Mouse (Mus musculus) adrenal gland, postnatal 10 days (tissue): ENCODE measurements at regions not wholly inside any gene's neighbourhood (a gene's known extent, or its start where the extent isn't known, plus 50 kb on each side); places are given as distances from the start of the nearest gene placed in this dataset.
"Not testable (repeated sequence)": the region's sequence is repeated elsewhere in the genome, so short reads cannot be mapped to it uniquely, and the experiment has no call there.

Source experiments
- DNase-seq: peaks from one replicate; pipeline ENCODE4 v3.0.0; 2021; ENCODE audit warnings: mixed read lengths

DNA sequence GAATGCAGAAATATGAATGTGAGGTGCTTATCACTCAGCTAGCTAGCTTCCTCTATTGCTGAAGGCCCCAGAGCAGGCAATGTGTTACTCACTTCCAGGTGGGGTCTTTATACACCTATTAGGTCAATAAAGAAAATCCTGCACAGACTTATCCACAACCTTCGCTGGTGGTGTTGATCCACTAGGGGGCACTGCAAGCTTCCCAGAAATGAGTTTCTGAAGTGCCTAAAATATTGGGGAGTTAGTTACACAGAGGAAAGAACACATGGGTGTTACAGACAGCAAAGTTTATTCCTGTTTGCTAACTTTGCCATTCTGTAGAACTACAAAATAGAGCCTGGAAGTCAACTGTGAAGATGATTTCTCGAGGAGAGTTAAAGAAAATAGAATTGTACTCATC, 836.9 kb downstream of the Dad1 start:
- not testable (repeated sequence) for DNase-seq

DNA sequence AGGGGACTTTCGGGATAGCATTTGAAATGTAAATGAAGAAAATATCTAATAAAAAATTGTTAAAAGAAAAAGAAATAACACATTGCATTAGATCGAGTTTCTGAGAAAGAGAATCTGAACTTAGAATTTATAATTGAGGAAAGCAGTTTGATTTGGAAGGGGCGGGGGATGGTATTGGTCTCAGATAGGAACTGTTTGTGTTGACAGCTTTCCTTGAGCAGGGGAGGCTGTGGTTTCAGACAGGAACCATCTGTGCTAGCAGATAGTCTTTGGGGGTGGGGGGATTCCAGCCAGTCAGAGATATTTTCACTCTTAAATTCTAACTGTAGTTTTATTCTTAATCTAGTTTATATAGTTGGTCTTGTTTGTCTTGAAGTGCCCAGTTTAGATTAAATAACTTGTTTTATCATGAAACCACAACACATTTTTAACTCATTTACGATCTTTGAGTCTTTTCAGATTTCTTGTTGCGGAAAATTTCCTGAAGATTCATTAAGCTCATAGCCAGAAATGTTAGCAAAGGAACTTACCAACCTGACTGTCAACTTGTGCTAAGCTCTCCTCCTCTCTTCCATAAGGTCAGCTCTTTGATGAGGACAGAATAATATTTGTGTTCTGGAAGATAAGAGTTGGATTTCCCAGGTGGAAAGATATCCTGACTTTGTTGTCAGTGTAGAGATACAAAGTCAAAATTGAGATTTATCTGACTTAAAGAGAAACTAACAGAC, 846.2 kb downstream of the Dad1 start:
- DNase-seq = not testable (repeated sequence)

DNA sequence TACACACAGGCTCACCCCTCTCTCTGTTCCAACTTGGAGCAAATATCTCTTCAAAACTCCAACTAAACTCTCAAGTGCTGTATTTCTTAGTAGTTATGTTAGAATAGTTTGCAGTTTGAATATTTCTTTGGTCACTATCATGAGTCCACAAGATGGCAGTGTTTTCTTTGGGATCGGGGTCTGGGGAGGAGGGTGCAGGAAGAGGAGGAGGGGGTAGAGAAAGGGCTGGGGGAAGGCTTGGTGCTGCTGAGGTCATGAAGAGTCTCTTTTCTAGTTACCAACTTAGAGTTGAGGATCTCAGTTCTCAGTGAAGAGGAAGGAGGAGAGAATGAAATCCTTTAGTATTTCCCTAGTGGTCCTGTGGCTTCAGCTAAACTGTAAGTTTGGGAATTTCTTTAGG, 863.6 kb downstream of the Dad1 start:
- DNase-seq = not testable (repeated sequence)

DNA sequence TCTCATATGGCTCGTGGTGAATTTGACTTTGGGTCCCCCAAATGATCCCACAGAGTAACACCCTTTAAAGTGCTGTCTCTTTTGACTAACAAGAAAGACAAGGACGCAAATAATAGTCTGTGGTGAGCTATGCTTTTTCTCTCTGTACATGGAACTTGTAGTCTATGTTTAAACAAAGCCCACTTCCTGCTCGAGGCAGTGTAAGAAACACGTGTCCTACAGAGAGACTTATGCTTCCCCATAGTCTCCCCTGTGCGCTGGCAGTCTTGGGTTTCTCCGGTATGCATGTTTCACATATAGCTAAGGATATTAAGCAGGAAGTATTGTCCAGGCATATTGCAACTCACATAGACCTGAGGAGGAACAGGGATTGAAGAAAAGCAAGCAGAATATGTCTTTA, 879.0 kb upstream of the Olfr1507 start:
- DNase-seq = not testable (repeated sequence)

DNA sequence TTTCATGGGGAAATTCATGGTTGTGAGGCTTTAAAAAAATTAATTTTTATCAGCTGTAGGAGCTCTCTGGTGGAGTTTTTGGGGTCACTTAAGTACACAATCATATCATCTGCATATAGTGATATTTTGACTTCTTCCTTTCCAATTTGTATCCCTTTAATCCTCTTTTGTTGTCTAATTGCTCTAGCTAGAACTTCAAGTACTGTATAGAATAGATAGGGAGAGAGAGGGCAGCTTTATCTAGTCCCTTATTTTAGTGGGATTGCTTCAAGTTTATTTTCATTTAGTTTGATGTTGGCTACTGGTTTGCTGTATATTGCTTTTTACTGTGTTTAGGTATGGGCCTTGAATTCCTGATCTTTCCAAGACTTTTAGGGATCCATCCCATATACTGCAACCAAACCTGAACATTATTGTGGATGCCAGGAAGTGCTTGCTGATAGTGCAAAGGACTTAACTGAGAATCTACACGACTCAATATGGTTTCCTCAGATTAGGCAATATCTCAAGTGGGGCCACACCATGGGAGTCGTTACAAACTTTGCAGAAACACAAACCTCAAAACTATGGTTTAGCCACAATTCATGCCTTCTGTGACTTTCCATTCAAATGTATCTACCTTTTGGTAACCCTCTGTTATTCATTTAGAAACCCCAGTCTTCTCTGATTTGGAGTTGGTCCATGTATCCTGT, 878.4 kb upstream of the Olfr1507 start:
- DNase-seq = not testable (repeated sequence)

DNA sequence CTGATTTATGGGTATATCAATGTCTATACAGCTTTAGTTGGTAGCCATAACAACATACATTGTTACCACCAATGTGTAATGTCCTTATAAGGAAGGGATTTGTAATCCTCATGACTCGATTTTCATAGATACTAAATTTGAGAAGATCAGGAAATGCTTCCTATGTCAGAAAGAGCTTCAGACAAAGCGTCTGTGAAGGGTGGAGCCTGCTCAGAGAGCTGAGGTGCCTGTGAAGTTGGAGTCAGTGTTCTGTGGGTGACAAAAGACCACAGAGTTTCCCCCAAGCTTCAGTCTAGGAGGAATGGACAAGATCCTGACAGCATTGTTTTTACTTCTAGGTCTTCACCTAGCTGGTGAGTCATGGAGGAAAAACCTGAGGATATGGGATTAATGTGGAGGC, 874.2 kb upstream of the Olfr1507 start:
- DNase-seq = no peak

DNA sequence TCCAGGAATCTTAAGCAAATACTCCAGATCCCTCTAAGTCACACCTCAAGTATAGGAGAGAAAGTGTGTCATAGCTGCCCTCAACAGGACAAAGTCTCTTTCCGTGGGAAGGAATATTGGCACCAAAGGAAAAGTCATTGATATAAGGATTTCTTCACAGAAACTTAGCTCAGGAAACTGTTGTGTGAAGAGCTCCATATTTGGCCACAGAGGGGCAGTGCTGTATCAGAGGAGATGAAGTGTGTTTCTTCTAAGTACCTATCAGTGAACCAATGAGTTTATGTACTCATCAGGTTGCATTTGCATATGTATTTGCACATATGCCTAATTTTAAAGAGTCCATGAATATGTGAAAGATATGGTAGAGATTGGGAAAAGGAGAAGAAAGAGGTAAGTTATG, 871.9 kb upstream of the Olfr1507 start:
- not testable (repeated sequence) for DNase-seq

DNA sequence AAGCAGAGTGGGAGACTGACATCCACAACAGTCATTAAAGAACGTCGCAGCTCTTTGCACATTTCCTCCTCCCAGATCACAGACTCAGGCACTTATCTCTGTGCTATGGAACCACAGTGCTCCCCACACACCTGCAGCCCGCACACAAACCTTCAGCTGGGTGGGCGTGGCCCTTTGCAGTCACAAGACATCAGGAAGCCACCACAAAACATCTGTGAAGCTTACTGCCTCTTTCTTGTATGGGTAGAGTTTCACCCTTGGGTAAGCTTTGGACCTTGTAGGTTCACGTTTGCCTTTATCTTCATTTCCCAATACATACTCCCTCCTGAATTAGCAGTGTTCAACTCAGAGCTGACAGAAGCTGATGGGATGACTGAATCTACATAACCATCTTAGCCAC, 868.4 kb upstream of the Olfr1507 start:
- DNase-seq = not testable (repeated sequence)

DNA sequence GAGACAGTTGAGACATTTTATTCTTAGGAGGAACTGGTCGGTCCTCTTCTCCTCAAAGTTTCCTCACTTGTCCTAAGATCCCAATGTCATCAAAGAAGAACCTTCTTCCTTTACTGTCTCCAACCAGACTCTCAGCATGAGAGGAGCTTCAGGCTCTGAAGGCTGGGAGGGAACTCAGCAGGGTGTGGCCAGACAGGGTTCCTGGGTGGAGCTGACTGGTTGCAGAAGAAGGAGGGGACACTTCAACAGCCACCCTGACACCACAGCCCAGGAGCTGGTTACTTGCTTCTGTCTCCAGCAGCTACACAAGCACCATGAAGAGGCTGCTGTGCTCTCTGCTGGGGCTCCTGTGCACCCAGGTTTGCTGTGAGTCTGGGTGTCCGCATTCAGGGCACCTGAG, 866.5 kb upstream of the Olfr1507 start:
- not testable (repeated sequence) for DNase-seq

DNA sequence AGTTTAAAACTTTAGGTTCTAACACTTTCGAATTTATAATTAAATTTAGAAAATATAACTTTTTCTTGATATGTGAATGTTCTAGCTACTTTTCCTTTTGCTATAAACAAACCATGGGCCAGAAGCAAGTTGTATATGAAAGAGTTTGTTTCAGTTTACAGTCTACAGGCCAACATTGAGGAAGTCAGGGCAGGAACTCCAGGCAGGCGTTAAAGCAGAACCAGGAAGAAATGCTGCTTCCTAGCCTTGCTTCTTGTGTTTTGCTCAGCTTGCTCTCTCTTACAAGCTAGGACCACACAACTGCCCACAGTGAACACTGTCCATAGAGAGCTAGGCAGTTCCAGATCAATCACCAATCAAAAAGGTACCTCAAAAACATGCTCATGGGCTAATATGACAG, 861.9 kb upstream of the Olfr1507 start:
- DNase-seq = not testable (repeated sequence)

DNA sequence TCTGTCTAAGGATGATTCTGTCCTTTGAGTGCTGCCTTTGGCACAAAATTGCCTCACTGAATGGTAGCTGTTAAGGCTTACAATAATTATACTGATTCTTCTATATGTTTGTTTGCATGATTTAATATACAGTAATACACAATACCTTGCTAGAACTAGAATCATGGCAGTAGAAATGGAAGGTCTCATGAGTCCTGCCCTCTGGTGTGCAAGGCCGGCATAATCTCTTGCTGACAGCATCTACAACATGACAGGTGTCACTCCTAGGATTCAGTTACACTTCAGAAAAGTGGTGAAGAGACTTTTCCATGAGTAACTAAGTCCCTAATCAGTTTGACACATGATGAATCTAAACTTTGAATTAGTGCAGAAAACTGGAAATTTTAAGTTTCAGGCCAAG, 861.2 kb upstream of the Olfr1507 start:
- not testable (repeated sequence) for DNase-seq

DNA sequence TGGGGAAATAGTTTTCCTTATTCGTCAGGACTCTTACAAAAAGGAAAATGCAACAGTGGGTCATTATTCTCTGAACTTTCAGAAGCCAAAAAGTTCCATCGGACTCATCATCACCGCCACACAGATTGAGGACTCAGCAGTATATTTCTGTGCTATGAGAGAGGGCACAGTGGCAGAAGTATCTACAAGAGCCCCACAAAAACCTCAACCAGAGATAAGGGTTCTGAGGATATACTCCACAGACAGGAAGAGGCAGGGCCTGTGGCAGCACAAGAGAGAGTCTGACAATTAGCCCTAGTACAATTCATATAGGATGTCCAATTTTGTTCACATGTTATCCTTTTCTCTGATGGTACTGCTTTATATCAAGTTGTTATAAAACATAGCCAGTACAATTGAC, 855.9 kb upstream of the Olfr1507 start:
- not testable (repeated sequence) for DNase-seq

DNA sequence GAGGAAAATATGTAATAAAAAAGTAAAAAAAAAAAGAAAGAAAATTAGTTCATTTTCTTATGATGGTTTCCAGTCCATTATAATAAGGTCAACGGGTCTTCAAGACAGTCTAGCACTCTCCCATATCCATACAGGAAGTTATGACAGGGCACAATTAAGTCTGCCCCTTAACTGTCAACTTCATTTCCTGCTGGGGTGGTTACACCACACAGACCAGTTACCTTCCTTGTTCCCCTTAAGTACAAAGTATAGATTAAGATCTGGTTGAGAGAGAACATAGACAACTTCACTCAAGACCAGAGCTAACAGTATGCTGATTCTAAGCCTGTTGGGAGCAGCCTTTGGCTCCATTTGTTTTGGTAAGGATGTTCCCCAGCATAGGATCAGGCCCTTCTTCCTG, 855.2 kb upstream of the Olfr1507 start:
- not testable (repeated sequence) for DNase-seq

DNA sequence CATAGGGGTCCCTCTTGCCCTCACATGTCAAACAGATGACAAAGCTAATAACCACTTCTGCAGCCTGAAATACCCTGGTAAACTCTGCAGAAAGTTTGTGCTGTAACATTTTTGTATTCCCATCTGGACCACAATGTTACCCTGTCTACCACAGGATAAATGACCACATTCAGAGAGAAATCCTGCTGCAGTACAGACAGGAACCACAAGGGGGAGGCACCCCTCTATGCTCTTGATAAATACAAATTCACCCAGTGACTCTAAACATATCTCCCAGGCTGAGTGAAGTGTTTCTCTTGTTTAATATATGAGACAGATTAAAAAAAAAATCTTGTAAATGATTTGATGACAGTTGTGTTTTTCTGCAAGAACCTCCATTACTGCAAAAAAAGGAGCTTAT, 853.6 kb upstream of the Olfr1507 start:
- peak; percentile 14 for DNase-seq

DNA sequence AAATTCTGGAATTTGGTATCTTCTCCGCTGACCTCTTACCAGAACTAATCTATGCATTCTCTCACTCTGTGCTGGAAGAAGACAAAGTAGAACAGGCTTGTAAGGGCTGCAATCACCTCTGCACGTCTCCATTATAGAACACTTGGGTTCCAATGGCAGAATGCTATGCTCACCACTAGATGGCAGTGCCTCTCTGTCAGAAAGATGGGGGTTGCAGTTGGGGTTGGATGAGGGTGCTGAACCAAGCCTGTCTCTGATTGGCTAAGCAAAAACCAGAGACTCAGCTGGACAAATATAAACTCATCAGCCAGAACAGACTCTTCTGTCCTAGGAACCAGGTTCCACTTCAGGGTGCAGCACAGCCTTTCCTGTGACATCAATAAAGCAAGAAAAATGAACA, 850.0 kb upstream of the Olfr1507 start:
- peak; percentile 9 for DNase-seq

DNA sequence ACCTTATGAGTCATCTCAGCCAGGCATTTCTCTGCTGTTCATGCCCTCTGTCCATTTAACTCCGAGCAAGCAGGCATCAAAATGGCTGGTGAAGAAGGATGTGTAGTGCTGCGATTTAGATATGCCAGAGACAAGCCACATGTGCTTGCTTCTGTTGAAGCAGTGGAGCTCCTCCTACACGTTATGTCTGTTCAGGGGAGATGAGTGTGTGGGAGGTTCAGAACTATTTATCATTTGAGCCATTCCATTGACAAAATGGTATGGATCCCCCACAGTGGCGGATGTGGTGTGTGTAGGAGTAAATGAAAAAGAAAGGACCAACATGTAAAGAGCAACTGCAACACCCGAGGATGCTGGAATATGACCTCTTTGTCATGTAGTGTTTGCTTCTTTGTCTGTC, 848.3 kb upstream of the Olfr1507 start:
- not testable (repeated sequence) for DNase-seq

DNA sequence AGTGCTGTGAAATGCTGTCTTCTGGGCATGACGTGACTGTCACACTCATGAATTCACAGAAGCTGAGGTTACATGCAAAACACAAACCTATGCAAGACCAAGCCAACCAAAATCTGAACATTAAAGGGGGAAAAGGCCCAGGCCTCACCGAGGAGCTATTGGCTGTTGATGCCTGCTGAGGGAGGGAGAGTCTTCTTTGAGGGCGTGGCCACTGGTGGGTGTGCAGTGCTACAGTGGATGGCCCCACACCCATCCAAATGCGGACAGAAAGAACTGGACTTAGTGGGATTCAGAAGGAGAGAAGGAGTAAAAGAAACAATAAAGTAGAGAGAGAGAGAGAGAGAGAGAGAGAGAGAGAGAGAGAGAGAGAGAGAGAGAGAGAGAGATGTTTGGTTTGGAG, 843.6 kb upstream of the Olfr1507 start:
- DNase-seq = not testable (repeated sequence)

DNA sequence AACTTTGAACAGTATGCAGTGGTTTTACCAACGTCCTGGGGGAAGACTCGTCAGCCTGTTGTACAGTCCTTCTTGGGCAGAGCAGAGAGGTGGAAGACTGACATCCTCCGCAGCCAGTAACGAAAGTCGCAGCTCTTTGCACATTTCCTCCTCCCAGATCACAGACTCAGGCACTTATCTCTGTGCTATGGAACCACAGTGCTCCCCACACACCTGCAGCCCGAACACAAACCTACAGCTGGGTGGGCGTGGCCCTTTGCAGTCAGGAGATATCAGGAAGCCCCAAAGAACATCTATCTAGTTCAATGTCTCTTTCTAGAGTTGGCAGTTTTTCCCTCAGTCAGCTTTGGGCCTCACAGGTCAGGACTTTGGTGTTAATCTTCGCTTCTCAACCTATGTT, 841.9 kb upstream of the Olfr1507 start:
- not testable (repeated sequence) for DNase-seq

DNA sequence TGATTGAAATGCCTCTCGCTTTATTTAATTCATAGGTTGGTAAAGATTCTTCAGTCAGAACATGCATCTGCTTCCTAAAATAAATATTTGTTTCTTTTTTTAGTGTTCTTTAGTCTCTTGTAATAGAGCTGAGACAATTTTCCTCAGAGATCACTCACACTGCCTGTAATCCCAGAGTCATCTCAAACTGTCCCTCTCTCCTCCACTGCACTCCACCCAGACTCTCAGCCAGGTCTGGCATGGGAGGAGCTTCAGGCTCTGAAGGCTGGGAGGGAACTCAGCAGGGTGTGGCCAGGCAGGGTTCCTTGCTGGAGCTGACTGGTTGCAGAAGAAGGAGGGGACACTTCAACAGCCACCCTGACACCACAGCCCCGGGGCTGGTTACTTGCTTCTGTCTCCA, 841.2 kb upstream of the Olfr1507 start:
- DNase-seq = not testable (repeated sequence)

DNA sequence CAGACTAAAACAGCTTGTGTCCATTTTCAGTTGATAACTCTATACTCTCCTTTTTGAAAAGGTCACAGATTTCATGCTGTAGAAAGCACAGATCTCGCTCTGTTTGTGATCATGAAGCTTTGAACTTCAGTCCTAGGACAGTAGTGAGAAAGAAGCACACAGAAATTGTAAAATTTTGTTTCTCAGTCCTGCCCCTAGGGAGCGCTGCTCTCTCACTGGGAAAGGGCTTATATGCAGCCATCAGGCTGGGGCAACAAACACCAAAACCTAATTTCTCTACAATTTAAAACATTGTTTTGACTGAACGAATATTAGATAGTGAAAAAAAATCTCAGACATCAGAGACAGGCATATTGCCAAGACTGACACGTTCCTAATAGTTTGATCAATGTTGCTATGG, 838.9 kb upstream of the Olfr1507 start:
- DNase-seq = not testable (repeated sequence)

DNA sequence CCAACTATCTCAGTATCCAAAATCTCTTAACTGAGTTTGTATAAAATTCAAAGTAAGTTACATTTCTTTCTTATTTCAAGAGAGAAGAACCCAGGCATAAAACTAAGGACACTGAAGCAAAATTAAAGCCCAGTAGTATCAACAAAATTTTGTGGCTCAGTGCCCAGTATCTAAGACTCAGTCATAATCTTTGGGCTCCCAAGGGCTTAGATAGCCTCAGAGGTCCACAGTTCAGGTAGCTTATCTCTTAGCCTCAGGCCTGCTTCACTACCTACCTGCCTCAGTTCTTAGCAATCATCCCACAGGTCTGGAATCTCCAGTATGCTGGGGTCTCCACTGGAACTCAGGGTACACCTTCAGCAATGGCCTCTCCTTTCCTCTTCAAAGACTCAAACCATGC, 835.6 kb upstream of the Olfr1507 start:
- not testable (repeated sequence) for DNase-seq

DNA sequence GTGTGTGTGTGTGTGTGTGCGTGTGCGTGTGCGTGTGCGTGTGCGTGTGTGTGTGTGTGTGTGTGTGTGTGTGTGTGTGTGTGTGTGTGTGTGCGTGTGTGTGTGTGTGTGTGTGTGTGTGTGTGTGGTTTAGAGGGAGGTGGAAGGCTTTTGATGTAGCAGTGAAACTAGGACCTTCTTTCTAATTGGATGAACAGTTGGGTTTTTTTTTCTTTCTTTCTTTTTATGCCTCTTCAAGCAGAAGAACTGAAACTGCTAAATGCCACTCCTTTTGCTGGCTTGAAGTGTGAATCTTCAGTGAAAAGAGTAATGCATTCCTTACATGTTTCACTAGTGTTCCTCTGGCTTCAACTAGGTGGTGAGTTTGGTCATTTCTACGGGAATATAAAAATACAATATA, 828.8 kb upstream of the Olfr1507 start:
- not testable (repeated sequence) for DNase-seq

DNA sequence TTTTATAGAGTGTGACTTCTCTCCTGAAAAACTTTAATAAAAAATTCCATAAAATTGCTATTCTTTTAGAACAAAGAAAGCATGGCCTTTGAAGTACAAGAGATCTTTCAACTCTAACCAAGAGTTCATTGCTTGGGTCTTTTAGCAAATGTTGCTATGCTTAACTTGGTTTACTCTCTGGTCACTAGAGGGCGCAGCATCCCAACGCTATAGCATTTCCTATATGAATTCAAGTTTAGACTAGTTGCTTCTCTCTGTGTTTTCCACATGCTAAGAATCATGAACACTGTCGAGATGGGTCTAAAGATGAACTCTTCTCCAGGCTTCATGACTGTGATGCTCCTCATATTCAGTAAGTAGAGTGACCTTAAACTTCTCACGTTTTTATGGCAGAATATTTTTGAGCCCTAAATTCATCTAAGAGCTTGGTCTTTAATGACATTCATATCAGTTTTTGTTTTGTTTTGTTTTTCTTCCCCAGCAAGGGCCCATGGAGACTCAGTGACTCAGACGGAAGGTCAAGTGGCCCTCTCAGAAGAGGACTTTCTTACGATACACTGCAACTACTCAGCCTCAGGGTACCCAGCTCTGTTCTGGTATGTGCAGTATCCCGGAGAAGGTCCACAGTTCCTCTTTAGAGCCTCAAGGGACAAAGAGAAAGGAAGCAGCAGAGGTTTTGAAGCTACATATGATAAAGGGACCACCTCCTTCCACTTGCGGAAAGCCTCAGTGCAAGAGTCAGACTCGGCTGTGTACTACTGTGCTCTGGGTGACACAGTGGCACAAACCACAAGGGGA, 823.2 kb upstream of the Olfr1507 start:
- not testable (repeated sequence) for DNase-seq
